Mouse (Mus musculus): Measurements from ENCODE around the gene Neurl4.

DNA sequence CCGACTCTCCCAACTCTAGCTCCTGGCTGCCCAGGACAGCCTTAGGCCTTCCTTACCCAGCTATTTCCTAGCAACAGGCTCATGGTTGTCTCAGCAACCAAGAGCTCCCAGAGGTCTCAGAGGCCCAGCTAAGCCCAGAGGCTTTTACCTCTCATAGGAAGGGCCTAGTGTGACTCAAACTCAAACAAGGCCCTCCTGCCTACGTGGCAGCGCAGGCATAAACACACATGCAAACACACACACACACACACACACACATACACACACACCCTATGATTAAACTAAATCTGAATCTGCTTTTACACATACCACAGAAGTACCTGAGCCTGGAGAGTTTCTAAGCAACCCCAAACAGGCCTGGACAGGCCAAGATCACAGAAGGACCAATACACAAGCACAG, 22.5 kb upstream of the Neurl4 start:
- no peak for TF ChIP-seq CTCF (IDR thresholded peaks at IDR 0.05; ENCODE audit: insufficient read depth, low read length)
- no peak for TF ChIP-seq POLR2A (IDR thresholded peaks at IDR 0.05; ENCODE audit: borderline replicate concordance, extremely low read depth, low read depth, low read length)
